Mouse (Mus musculus) spleen, adult 2 months (tissue): ENCODE results near the gene Iqgap1.

ENCODE experiments used
- CTCF ChIP-seq: fragments of 200-500 bp; IDR thresholded peaks from 2 replicates; pipeline ENCODE4 v1.5.1; 2011; ENCODE audit warnings: mild to moderate bottlenecking, inconsistent platforms; ENCODE audit not compliant: insufficient read depth, insufficient read length, insufficient replicate concordance; ENCODE audit errors: extremely low read depth
- POLR2A ChIP-seq: fragments of 200-500 bp; IDR thresholded peaks from 2 replicates; pipeline ENCODE4 v1.6.1; 2011; ENCODE audit warnings: low read depth, low read length, inconsistent platforms

DNA sequence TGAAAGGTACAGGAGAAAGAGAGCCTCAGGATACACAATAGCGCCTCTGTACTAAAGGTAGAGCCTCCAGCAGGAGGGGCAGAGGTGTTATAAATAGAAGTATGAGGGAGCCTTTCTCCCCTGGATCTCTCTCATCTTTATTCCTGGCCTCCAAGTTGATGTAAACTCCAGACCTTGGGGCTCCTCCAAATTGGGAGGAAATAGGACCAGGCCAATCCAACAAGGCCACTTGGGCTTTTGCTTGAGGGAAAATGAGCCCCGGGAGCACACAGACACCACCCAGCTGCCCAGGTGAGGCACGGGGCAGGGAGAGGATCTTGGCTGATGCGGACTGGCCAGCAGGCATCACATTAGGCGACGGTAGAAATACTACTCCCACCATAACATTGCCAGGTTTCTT lies 29.5 kb downstream of the Iqgap1 start:
- no peak for TF ChIP-seq CTCF
- TF ChIP-seq POLR2A: no peak
